Mouse (Mus musculus) neutrophil, adult 5-6 weeks (primary cell): ENCODE results near the gene Cpeb2. TPM values are rescaled to one million over a fixed set of nuclear protein-coding genes. Genes with fewer than 3 reads are reported as not detected.

Source experiments
- ATAC-seq: fragments of 151-379, 151-347 bp; 2 replicates; pipeline ENCODE4 v1.8.0; 2017; ENCODE audit warnings: mild to moderate bottlenecking, moderate TSS enrichment; ENCODE audit not compliant: insufficient number of reproducible peaks, poor library complexity, low FRiP score, severe bottlenecking; ENCODE audit errors: extremely low read depth
- total RNA-seq: library from RNA; stranded (forward); fragments of 200-1000 nt; gene quantifications from 2 replicates; pipeline ENCODE4 v1.2.3, GENCODE M21; 2017

Gene Cpeb2
- total RNA-seq, 1 experiment from 2014 or later, result 29.1 TPM

DNA sequence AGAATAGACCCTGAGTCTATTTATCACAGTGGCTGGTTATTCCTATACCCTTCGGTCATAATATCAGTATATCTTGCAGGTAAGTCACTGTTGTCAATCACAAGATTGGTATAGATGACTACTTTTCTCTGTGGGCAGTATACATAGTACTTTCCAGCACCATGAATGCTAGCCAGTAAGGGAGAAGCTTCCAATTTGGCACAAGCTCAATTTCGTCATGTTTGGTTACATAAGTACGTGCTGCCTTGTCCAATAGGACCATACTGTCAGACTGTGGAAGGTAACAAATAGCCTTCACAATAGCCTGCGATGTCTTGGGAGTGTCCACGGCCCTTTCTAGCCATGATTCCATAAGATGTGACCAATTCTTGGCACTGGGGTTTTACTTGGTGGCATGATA is 67.1 kb downstream of the Cpeb2 start:
- no peak for ATAC-seq

DNA sequence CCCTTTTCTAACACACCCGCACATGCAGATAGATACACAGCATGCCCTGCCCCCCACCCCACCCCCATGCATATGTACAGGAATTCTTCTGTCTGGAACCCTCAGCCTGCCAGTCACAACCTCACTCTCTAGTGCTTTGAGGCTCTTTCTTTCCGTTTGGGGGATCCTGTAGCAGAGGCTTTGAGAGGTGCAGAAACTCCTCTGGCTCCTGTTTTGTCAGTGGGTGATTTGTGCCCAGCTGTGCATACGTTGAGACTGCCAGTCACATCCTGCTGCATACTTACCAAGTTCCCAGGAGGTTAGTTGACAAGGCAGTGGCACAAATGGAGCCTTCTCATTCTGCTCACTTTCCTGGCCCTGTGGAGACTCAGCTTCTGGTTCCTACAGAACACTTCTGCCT is 68.0 kb downstream of the Cpeb2 start:
- no peak for ATAC-seq

- no peak for ATAC-seq
Observed at GRCm38 (mm10) chr5:43303504-43303903, 70.5 kb downstream of the Cpeb2 start.

DNA sequence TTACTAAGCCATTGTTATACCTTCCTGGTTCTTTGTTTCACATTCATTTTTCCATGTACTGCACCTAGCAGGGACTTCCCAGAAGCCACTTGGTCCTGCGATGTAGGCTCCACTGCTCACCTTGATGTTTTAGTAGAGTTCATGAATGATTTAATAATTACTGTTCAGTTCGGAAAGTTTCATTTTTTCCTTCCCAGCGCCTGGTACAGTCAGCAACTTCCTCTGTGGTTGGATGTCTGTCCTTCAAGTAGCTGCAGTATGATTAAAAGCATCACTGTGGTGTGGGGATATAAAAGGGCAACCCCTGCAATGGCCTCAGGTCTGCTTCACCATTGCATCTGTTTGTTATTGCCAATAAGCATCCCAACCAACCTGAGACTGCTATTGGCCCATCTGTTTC is 72.5 kb downstream of the Cpeb2 start:
- no peak for ATAC-seq

DNA sequence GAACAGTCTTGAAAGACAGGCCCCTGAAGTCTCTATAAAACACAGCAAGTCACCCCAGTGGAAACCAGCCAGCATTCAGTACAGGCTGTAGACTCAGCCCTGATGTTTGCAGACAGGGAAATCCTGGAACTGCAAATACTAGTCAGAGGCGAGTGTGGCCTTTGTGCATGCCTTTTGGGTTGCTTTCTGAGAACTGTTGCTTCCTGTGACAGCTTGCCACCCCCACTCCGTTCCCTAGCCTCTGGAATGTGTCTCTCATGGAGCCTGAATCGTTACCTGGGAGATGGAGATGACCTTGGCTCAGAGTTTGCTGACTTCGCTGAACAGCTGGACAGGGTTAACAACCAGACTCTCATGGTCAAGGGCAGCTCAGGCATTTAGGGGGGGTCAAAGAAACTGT is 77.0 kb downstream of the Cpeb2 start:
- no peak for ATAC-seq

DNA sequence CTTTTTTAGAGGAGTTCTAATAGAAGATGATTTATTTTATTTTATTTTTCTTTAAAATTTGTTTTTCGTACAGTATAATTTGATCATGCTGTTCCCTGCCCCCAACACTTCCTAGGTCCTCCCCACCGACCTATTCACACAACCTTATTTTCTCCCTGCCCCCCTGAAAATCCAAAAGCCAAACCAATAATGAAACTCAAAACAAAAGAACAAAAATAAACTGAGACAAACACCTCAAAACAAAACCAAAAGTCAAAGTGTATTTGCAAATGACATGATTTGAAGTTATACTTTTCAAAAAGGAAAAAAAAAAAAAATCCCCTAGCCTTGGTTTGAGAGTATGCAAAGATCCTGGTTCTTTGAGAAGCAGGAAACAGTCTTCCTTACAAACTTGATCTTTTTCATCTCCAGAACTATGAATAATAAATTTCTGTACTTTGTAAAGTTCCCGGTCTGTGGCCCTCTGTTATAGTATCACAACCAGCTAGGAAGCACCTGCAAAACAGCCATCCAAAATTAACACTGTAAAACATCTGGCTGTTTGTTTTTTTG is 91.4 kb downstream of the Cpeb2 start:
- ATAC-seq, result no peak

GRCm38 (mm10) chr5:43325561-43325960 is 92.6 kb downstream of the Cpeb2 start:
- ATAC-seq, result no peak

- no peak for ATAC-seq
Observed at GRCm38 (mm10) chr5:43328579-43328978, 95.6 kb downstream of the Cpeb2 start.

DNA sequence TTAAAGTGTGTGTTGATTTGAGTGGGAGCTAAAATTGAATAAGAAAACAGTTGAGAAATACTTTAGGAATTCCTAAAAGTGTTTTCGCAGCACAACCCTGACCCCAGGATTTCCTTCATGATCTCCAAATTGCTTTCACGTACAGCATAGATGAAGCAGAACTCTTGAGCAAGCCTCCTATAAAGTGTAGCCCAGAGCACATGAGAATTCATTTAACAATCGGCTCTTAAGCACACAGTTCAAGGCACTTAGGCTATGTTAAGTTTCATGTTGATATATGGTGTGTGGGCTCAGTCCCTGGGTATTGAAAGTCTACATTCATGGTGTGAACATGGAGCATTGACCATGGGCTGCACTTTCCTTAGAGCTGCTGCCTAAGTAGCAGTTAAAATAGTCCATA is 97.3 kb downstream of the Cpeb2 start:
- no peak for ATAC-seq

DNA sequence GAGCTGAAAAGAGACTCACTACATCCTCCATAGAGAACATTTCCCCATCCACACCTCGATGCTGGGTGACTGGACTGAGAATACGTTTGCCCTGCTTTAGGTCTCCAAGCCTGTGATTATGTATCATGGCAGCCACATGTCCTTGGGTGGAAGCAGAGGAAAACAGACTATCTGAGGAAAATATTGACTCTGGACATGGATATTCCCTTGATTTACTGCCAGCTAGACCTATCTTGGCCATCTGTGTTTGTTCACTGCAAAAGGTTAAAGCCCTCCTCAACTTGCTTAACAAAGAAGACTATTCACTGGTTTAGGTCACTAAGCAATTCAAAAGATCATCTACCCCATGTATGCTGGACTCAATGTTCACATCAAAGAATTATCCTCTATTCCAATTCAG is 101.5 kb downstream of the Cpeb2 start:
- no peak for ATAC-seq

GRCm38 (mm10) chr5:43337212-43337611 is 104.2 kb downstream of the Cpeb2 start:
- no peak for ATAC-seq

- no peak for ATAC-seq
Observed at GRCm38 (mm10) chr5:43338771-43339475, 106.0 kb downstream of the Cpeb2 start.
